Mouse (Mus musculus): ENCODE measurements around the gene Cul4a. TPM values are rescaled to one million over a fixed set of nuclear protein-coding genes. Genes with fewer than 3 reads are reported as not detected.
"Not testable (repeated sequence)": the region's sequence is repeated elsewhere in the genome, so short reads cannot be mapped to it uniquely, and the experiment has no call there.

Gene Cul4a
- 57.1 and 64.4 TPM in 2 replicates for total RNA-seq (2017)

DNA sequence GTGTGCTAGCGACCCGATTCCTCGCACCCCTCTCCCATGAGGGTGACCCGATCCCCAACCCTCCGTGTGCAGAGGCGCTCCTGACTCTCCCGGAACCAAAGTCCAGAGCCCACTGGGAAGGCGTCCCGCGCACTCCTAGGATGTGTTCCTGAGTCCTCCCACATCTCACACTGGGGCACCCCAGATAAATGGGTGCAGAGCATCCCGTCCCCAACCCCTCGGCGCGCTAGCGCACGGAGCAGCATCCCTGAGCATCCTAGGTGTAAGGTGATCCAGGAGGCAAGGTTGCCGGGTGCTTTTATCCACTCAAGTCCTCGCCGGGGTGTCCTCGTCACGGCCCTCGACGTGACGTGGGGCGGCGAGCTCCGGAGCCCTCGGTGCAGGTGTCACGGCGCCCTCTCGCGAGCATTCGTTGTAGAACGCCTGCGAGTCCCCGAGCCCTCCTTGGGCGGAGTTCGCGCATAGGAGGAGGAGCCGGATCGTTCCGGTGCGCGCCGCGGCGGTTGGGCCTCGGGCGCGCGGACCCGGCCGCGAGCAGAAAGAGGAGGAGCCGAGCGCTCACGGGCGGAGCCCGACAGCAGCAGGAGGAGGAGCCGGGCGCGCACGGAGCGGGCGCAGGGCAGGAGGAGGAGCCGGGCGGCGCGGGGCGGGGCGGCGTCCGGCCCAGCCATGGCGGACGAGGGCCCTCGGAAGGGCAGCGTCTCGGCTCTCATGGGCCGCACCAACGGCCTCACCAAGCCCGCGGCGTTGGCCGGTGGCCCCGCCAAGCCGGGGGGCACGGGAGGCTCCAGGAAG is at the start of gene Cul4a, which contains the start of gene Pcid2:
Cul4a (plus strand) TSS at position 535 of the 795 bp plus-strand sequence.
Pcid2 (minus strand) TSS at position 373 of the 795 bp plus-strand sequence.
- peak; percentile 92 for ATAC-seq (ENCODE audit: extremely low read depth, insufficient number of reproducible peaks, low FRiP score, poor library complexity, severe bottlenecking)

DNA sequence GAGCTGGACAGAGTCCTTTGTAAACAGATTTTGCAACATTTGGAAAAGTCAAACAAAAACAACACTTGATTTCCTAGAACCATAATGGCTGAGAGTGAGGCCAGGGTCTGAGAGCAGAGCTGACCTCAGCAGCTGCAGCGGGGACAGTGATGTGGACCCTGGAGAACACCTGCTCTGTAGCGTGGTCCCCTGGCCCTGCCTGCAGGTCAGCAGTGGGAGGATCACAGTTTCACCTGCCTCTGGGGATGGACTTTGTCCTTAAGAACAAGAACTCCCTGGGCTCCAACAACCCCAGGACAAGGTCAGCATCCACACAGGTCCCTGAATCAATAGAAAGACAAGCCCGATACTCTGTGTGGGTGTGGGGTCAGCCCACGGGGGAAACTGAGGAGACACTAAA is 48.1 kb upstream of the Cul4a start:
- ATAC-seq (ENCODE audit: extremely low read depth, insufficient number of reproducible peaks, low FRiP score, poor library complexity, severe bottlenecking) = no peak

DNA sequence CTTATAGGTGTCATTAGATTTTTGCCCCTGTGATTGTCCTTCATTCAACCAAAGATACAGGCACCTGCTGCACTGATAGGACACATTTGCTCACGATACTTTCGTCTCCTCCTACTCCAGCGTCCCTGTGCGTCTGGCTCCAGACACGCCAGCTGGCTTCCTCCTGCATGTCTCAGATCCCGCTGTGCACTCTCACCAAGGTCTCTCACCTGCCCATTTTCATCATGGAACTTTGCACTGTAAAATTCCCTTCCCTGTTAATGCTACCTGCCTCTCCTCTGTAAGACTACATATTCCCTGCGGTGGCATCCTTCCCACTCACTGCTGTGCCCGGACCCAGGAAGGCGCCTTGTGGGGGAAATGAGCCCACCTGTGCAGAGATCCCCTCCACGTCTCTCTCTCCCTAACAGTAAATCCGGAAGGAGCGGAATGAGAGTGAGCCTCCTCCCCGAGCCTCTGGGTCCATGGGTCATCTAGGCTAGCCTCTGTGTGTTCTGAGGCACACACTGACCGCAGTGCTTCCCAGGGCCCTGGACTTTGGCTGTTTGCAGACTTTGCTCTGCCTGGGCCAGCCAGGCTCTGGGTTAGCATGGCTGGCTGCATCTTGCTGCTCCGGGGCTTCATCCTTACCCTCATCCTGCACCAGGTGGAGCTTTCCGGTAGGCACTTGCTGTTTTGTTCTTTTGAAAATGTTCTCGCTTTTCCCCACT is 44.8 kb upstream of the Cul4a start, which contains the start of gene Proz:
Proz (plus strand) TSS at position 474 of the 710 bp plus-strand sequence.
- ATAC-seq (ENCODE audit: extremely low read depth, insufficient number of reproducible peaks, low FRiP score, poor library complexity, severe bottlenecking) = no peak

DNA sequence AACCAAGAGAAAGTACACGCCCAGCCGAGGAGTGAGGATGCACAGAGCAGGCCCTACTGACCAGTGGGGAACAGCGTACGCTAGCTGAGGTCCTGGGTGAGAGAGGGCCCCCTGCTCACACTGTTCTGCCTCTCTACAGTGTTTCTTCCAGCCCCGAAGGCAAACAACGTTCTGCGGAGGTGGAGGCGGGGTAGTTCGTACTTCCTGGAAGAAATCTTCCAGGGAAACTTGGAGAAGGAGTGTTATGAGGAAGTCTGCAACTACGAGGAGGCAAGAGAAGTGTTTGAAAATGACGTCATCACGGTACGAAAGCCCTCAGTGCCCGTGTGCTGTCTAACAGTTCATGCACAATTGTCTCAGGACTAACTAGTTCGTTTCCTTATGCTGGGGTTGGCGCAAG is 42.3 kb upstream of the Cul4a start:
- no peak for ATAC-seq (ENCODE audit: extremely low read depth, insufficient number of reproducible peaks, low FRiP score, poor library complexity, severe bottlenecking)

DNA sequence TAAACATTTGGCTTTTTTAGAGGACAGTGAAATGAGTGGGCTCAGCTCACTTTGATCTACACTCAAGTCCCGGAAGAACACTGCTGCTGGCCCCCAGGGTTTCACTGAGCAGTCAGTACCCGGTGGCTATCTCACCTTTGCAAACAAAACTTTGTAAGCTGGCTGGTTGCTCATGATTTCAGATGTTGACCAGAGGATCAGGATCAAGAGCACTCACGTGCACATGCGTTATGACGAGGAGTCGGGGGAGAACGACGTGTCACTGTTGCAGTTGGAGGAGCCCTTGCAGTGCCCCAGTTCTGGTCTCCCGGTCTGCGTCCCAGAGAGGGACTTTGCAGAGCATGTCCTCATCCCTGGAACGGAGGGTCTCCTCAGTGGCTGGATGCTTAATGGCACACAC is 32.2 kb upstream of the Cul4a start:
- no peak for ATAC-seq (ENCODE audit: extremely low read depth, insufficient number of reproducible peaks, low FRiP score, poor library complexity, severe bottlenecking)

DNA sequence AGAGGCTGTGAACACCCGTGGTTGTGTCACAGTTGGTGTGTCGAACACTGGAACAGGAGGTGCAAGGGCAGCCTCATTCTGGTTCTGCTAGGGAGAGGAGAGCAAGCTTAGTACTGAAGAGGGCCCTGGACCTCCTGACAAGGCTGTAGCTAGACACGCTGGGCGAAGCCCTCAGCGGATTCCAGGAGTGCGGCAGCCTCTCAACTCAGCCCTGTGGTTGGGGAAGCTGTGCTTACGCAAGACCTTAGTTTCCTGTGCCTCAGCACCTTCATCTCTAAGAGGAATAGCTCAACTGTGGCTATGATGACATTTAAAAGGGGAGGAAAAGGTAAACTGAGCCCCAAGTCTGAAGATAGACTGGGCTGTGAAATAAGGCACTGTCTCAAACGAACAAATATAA is 30.4 kb upstream of the Cul4a start:
- peak; percentile 17; the same call in 1 of the 2 replicates for ATAC-seq (ENCODE audit: extremely low read depth, insufficient number of reproducible peaks, low FRiP score, poor library complexity, severe bottlenecking)

DNA sequence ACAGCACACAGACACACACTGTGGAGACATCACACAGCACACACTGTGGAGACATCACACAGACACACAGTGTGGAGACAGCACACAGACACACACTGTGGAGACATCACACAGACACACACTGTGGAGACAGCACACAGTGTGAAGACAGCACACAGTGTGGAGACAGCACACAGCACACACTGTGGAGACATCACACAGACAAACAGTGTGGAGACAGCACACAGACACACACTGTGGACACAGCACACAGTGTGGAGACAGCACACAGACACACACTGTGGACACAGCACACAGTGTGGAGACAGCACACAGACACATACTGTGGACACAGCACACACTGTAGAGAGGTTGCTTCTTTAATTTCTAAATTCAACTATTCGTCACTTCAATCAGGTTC is 29.8 kb upstream of the Cul4a start:
- ATAC-seq (ENCODE audit: extremely low read depth, insufficient number of reproducible peaks, low FRiP score, poor library complexity, severe bottlenecking) = not testable (repeated sequence)

DNA sequence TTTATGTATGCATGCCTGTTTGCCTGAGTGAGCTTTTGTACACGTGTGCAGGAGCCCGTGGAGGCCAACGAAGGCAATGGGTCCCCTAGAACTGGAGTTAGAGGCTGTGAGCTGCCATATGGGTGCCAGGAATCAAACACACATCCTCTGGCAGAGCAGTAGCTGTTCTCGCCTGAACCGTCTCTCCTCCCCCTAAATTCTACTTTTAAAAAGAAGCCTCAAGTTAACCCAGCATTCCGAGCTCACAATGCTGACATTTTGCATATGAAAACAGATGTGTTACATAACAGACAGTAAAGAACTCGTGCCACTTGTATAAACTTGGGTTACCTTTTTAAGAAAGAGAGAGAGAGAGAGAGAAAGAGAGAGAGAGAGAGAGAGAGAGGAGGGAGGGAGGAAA is 27.9 kb upstream of the Cul4a start:
- ATAC-seq (ENCODE audit: extremely low read depth, insufficient number of reproducible peaks, low FRiP score, poor library complexity, severe bottlenecking) = no peak

DNA sequence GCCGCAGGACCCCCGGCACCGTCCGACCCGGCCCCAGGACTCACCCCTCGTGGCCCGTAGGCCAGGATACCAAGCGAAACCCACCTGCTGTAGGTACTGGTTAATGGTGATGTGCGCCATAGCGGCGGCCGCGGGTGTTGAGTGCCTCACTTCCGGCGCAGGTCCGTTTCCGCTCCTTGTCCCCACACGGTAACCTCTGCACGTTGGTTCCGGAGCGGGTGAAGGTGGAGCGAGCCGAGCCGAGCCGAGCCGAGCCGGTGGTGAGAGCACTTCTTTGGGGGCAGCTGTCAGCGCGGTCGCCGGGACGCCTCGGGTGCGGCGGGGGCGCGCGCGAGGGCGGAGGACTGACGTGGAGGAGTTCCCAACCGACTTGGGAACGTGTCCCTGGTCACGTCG is 732 bp upstream of the Cul4a start:
- peak; percentile 69 for ATAC-seq (ENCODE audit: extremely low read depth, insufficient number of reproducible peaks, low FRiP score, poor library complexity, severe bottlenecking)

DNA sequence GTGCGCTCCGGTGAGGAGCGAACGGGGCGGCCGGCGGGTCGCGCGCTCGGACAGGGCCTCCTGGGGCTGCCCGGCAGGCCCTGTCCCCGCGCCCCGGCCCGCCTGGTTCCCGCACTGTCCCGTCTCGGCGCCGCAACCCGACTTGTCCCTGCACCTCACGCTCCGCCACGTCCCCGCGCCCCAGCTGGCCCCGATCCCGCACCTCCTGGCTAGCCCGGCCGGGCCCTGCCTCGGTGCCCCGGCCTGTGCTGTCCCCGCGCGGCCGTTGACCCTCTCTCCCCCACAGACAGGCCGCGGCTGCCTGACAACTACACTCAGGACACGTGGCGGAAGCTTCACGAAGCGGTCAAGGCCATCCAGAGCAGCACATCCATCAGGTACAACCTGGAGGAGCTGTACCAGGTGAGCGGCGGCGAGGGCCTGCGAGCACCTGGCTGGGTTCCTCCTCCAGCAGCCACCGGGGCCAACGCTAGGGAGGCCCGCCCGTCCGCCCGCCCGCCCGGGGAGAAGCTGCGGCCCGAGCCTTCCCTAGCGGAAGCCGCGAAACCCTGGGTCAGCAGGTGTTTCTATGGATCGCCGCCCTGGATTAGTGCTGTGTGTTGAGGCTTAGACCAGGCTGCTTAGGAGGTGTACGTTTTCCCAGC is 609 bp downstream of the Cul4a start:
- ATAC-seq (ENCODE audit: extremely low read depth, insufficient number of reproducible peaks, low FRiP score, poor library complexity, severe bottlenecking) = no peak

DNA sequence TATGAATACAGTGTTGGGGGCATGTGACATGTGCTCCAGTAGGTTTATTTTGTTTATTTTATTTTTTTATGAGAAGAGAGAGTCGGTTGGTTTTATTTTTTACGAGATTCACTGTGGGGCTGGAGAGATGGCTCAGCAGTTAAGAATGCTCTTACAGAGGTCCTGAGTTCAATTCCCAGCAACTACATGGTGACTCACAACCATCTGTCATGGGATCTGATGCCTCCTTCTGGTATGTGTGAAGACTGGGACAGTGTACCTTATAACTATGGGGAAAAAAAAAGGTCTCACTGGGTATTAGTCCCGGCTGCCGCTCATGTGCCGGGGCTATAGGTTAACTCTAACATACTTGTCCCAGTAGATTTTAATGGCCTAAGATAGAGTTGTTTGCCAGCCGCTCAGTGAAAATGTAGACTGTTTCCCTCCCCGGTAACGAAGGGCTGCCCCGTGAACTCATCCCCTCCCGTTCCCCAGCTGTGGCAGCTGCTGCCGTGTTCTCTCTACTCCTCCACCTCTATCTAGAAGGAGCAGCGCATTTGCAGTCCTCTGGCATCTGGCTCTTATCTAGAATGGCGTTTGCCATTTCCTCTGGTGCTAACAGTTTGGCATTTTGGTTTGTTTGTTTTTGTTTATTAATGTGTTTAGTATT is 2.7 kb downstream of the Cul4a start:
- no peak for ATAC-seq (ENCODE audit: extremely low read depth, insufficient number of reproducible peaks, low FRiP score, poor library complexity, severe bottlenecking)

DNA sequence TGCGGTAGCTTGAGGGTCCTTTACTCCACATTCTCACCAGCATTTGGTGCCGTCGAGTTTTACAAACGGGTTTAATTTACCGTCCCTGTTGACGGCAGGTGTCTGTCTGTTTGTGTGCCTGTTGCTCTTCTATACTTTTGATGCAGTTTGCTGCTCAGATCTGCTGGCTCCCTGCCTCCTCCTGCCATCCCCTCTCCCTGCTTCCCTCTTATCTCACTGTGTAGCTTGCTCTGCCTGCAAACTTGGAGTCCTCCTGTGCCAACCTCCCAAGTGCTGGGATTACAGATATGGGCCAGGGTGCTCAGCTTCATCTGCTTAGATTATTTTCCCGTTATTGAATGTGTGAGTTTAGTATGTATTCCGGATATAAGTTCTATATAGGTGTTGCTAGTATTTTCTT is 3.5 kb downstream of the Cul4a start:
- ATAC-seq (ENCODE audit: extremely low read depth, insufficient number of reproducible peaks, low FRiP score, poor library complexity, severe bottlenecking) = no peak

DNA sequence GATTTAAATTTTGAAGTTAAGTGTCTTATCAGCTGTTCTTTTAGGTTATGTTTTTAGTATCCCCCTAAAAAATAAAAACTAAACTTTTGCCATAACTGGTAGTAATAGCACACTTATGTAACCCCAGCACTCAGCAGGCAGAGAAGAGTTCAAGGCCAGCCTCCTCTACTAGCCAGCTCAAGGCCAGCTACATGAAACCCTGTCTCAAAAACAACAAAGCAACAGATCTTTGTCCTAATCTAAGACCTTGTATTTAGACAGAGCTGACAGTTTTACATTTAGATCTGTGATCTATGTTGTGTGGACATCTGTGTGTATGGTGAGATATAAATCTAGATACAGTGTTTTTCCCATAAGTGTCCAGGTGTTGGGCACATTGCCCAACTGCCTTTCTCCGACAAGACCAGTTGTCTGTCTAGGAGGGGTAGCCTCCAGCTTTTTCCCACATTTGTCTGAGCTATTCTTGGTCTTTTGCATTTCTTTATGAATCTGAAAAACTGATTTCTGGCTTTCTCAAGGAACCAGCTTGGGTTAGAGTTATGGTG is 4.1 kb downstream of the Cul4a start:
- ATAC-seq (ENCODE audit: extremely low read depth, insufficient number of reproducible peaks, low FRiP score, poor library complexity, severe bottlenecking) = no peak

DNA sequence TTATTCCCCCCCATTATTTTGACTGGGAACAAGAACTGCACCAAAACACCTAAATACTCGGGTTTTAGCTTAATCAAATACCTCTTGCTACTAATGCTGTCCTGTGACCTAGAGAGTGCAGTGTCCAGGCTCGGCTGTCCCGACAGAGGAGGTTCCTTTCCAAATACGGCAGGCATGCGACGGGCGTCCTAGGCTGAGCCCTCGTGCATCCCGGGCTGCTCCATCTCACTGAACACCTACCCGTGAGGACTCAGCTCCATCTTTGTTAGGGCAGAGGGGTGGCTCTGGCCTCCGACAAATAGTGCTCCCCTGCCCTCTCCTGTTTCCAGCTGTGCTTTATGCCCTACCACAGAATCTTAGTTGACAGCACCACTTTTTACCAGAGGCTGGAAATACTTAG is 6.5 kb downstream of the Cul4a start:
- no peak for ATAC-seq (ENCODE audit: extremely low read depth, insufficient number of reproducible peaks, low FRiP score, poor library complexity, severe bottlenecking)

DNA sequence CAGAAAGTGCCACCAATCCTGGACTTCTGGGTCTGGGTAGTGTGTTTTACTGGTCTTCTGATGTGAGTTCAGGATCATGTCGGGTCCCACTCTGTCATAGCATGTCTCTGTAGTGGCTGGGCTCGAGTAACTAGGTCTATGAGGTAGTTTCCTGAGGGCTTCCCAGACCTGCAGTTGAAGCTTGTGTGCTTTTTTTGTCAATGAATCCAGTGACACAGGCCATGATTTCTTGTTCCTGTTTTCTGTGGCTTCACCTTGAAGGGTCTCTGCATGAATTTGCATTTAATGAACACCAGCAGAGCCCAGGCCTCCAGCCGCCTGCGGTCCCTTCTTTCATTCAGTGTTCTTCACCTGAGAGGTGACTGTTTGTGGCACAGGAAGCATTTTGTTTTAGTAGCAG is 7.8 kb downstream of the Cul4a start:
- no peak for ATAC-seq (ENCODE audit: extremely low read depth, insufficient number of reproducible peaks, low FRiP score, poor library complexity, severe bottlenecking)

DNA sequence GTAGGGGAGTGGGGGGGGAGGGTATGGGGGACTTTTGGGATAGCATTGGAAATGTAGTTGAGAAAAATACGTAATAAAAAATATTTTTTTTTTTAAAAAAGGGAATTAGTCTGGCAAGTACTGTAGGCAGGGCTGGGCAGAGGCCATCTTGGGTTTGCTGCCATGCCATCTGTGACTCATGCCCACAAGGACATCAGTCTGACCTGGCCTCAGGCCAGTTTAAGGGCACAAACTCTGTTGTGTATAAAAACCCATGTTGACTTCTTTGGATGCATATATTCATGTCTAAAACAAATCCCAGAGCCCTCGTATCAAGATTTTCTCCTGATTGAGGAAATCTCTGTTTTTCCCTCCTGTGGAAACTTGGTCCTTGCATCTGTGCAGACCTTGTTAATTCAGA is 11.7 kb downstream of the Cul4a start:
- ATAC-seq (ENCODE audit: extremely low read depth, insufficient number of reproducible peaks, low FRiP score, poor library complexity, severe bottlenecking) = no peak

DNA sequence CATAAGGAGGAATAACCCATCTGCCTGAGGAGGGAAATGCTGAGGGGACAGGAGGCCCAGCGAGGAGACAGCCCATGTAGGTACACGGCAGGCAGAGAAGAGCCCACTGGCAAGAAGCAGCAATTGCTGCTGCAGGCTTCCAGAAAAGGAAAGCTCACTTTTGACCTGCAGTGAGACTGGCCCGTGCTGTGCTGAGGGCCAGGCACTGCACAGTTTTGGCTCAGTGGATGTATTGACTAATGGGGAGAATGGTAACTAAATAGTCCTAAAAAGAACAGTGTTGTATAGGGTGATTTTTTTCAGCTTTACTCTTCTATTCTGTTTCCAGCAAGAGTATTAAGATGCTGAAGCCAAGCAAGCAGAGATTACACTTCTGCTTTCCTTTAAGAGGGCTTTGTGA is 13.1 kb downstream of the Cul4a start:
- ATAC-seq (ENCODE audit: extremely low read depth, insufficient number of reproducible peaks, low FRiP score, poor library complexity, severe bottlenecking) = no peak

DNA sequence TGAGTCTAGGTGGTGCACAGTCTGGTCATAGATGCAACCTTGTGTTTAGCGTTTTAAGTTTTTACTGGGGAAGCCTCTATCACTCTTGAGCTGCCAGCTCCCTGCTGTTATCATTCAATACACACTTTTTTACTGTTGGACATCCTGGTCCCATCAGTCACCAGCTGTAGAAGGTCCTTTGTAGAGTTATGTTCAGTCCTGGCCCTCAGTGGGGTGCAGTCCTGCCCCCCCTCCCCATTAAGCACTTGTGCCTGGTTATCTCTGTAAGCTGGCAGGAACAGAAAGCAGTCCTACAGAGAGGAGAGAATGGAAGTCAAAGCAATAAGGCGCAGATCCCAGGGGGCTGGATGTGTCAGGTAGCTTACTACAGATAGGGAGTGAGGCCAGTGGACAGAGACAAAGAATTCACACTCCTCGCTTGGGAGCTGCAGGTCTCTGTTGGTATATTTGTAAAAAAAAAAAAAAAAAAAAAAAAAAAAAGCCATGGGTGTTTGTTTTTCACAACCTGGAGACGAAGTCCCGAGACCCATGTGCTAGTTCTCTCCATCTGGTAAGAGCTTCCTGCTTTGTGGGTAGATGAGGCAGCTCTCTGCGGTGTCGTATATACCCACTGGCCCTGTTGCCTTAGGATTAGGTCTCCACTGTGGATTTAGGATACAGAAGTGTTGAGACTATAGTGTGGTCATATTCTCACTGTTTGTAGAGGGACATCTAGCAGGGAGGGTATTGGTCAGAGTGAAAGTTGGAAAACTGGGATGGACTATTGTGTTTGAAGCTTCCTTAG is 15.7 kb downstream of the Cul4a start:
- no peak for ATAC-seq (ENCODE audit: extremely low read depth, insufficient number of reproducible peaks, low FRiP score, poor library complexity, severe bottlenecking)
